Mouse (Mus musculus) embryo, embryonic 11.5 days (tissue): ENCODE results near the gene Olfr65.

ENCODE experiments used
- DNase-seq: peaks from one replicate; pipeline ENCODE4 v3.0.0-alpha.2; 2012; ENCODE audit warnings: low read depth, low spot score

Gene Olfr65

GRCm38 (mm10) chr7:103903187-103903586, at the start of gene Olfr65:
Gene Olfr65, plus strand, starts transcription at chr7:103903487.
- DNase-seq: no peak

- DNase-seq: no peak
Observed at GRCm38 (mm10) chr7:103854669-103855068, 48.6 kb upstream of the Olfr65 start.

DNA sequence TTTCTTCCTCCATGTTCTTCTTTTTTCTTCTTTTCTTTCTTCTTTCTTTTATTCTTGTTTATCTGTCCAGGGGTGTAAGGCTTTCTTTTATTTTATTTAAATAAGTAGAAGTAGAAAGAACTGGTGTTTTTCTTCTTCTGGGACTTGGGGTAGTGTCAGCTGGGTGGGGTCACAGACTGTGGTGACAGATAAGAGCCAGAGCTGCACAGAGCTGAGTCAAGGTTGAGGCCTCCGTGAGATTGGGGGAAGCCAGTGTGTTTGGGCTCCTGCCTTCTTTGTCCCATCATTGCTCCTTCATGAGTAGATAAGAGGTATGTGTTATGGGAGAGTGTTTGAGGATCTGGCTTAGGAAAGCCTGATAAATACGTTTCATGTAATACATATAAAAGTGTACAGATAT, 44.2 kb upstream of the Olfr65 start:
- DNase-seq: no peak

DNA sequence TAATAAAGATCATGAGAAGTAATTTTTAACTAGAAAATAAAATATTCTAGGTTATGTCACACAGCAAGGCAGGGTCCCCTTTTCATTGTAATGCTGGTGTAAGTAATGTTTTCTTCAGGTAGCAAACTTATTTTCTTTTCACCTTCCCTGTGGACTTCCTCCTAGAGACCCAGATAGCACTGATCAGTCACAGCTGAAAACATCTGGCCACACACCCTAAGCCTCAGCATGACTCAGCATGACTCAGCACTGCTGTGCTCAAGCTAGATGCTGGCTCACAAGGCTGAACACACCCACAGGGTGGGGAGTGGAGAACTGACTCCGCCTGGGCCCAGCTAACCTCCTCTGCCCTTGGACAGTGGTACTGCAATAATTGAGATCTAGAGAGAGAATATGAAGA, 42.4 kb upstream of the Olfr65 start:
- DNase-seq: no peak

- no peak for DNase-seq
Observed at GRCm38 (mm10) chr7:103861531-103861930, 41.8 kb upstream of the Olfr65 start.

DNA sequence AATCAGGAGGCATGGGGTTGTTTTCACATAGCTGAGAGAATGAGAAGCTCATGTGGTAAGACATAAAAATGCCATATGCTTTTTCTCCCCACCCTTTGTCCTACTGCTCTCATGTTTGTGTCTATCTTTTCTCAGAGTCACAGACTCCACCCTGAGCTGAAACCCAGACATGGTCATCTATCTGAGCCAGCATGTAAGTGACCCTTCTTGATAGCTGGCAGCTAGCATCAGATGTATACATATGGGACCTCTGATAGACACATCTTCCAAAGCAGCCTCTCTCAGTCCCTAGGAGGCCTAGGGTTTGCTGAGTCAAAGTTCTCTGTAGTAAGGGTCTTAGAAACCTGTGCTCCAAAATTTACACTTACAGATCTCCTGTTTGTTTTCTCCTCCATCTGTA, 37.6 kb upstream of the Olfr65 start:
- no peak for DNase-seq

GRCm38 (mm10) chr7:103870667-103871066, 32.6 kb upstream of the Olfr65 start:
- DNase-seq: no peak

- no peak for DNase-seq
Observed at GRCm38 (mm10) chr7:103873064-103873463, 30.2 kb upstream of the Olfr65 start.

DNA sequence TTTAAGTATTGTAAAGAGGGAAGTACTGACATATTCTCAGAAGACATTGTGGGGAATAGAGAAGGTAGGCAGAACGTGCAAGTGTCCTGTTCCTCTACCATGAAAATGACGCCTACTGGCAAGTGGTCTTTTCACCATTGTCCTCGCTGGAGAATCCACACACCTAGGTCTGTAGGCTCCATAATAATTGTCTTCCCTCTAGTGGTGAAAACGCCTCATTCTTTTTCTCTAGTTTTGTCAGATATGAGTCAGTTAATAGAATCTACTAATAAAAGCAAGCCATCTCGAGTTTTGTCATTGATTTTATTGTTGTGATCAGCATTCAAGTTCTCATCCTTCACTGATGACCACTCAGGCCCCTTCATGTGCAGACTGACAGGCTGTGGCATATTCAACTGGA, 28.8 kb upstream of the Olfr65 start:
- DNase-seq: no peak

- no peak for DNase-seq
Observed at GRCm38 (mm10) chr7:103877093-103877492, 26.2 kb upstream of the Olfr65 start.

GRCm38 (mm10) chr7:103886152-103886551, 17.1 kb upstream of the Olfr65 start, which contains the start of gene Olfr66:
Gene Olfr66, minus strand, starts transcription at chr7:103886252.
- DNase-seq: no peak

DNA sequence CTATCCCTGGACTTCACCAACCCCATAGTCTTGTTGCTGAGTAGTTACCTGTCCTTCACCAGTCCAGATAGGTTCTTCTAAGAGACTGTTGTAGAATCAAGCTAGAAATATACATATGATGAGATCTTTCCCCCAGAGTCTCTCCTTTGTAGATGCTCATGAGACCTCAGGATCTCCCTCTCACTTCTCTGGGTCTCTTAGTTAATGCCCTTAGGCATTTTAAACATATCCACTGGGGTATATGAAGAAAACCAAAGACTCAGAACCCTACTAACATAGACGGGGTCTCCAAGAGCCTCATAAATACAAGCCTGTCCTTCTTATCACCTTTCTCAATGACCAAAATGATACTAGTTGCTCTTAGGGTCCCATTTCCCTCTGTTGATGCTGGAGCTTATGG, 8.9 kb upstream of the Olfr65 start, which contains the start of gene Olfr64:
Gene Olfr64, minus strand, starts transcription at position 101 of the 400 bp plus-strand sequence.
- no peak for DNase-seq

DNA sequence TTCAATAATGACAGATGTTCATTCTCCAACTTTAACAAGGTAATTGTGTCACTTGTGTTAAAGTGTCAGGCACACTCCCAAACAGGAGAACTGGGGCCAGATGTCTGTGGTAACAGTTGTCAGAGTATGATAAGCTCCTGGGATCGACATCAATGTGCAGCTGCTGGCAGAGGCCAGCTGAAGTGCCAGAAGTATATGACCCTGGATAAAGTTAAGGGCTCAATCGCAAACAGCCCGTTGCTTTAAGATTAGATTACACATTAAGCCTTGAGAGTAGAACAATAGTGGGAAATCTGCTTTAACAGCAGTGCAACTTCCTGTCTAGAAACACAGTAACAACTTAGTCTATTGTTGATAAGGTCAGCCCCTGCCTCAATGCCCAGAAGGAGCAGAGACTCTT, 6.8 kb downstream of the Olfr65 start:
- DNase-seq: peak; percentile 8

DNA sequence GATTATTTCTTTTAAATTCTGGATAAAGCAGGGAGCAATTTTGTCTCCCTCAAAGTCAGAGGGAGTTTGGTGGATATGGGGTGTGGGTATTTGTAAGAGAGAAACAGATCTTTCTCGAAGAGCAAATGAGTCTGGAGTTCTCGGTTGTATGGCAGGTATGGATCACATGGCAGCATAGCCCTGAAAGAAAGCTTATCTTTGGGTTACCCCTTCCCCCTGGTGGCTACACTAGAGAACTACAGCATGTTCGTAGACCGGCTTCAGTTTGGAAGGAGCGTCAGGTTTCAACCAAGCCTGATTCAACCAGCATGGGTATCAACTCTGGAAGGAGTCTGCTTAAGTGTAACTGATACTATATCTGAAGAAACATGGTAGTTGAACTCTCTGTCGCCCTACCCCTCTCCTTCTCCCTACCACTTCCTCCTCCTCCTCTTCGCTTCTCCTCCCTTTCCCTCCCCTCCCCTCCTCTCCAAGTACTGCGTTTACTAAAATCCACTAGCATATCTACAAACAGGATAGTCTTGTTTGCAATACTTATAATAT, 9.8 kb downstream of the Olfr65 start:
- peak; percentile 9 for DNase-seq

DNA sequence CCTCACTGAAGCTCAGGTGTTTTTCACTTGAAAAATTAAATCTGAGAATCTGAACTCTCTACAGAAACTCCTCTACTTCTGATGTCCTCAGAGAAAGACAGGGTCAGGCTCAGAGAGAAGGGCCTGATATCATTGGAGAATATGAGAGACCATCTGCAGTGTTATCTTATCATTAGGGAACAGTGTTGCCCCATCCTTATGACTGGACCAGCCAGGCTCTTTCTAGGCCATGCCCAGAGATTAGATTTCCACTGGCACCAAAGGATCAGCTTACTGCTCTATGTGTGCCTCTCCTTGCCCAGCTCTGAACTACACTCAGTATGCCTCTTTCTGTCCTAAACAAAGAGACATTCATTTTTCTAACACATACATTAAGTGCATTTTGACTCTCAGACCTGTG, 12.1 kb downstream of the Olfr65 start:
- no peak for DNase-seq

GRCm38 (mm10) chr7:103928525-103928924, 25.2 kb downstream of the Olfr65 start, which contains the start of gene Olfr631:
Gene Olfr631, plus strand, starts transcription at chr7:103928825.
- DNase-seq: no peak

- no peak for DNase-seq
Observed at GRCm38 (mm10) chr7:103934264-103934663, 31.0 kb downstream of the Olfr65 start, which contains the start of gene Olfr632. Gene Olfr632, plus strand, starts transcription at chr7:103934347.

GRCm38 (mm10) chr7:103942730-103943129, 39.4 kb downstream of the Olfr65 start:
- peak; percentile 37 for DNase-seq

DNA sequence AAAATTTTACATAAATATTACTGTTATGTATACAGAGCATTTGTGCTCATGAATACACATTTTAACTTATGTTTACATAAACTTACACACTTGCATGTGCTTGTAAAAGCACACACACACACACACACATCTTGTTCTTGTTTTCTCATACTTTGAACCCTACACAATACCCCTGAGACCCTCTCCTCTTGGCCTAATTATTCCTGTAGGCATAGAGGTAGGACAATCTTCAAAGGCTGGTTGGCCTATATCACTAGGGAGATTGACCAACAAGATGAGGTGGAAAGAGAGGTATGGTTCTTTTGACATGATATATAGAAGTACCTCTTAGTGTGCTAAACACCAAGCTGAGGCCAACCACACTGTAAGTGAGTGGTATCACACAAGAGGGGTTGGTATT, 40.9 kb downstream of the Olfr65 start, which contains the start of gene Olfr633:
Gene Olfr633, plus strand, starts transcription at position 301 of the 400 bp plus-strand sequence.
- DNase-seq: no peak
